Mouse (Mus musculus): ENCODE data around the gene Ccpg1os.

Ccpg1os gene

DNA sequence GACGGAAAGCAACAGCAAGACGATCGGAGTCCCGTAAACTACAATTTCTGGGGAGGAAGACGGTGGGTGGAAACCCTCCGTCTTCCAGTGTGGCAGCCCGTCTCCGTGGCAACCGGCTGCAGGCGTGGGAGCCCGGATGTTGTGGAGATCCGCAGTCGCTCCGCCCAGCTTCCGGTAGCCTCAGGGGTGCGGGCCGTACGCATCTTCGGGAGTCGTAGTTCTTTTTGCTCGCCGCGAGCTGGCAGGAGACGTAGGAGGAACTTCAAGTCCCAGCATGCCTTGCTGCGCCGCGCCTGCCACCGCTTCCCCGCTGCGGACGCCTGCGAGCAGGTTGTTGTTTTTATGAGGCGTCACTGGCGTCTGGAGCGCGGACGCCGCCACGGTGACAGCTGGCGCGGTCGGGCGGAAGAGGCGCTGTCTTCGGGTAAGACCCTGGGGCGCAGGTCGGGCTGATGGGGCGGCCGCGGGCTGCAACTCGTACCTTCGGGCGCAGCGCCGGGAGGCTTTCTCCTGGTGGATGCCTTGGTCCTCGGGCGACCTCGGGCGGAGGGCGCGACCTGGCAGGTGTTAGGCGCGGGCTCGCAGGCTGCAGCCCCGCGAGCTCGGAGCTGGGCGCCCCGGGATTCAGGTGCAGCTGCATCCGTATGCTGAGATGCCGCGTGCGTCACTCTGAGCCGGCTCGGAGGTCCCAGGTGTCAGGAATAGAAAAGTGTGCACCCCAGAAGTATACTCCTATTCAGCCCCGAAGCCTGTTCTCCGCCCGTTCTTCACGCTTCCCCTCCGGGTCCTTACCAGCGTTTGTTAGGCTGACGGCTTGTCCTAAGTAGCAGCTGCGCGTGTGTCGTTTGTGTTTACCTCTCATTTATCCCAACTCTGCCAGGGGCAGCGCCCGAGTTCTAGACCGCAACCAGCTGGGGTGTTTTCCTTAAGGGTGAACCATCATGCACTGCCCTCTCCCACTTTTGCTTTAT, at the start of gene Ccpg1os, which contains the start of gene Ccpg1:
Ccpg1os (minus strand) TSS at position 133 of the 971 bp plus-strand sequence.
Ccpg1 (plus strand) TSS at position 180 of the 971 bp plus-strand sequence.
- DNase-seq (ENCODE audit: low spot score in 2 of 2): peak; percentile 89 to 95

DNA sequence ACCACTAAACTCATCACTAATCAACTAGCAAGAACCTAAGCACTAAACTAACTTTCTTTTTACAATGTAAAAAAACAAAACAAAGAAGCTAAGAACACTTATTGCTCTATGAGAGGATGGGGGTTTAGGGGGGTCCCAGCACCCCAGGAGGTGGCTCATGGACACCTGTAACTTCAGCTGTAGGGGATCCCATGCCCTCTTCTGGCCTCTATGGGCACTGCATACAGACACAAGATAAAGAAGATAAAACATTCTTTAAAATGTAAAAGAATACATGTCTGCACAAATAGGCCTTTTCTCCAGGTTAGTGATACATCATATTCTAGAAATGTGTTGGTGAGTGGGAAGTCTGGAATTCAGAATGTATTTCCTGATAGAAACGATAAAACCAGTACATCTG, 48.2 kb upstream of the Ccpg1os start:
- DNase-seq (ENCODE audit: low spot score in 2 of 2): no peak

DNA sequence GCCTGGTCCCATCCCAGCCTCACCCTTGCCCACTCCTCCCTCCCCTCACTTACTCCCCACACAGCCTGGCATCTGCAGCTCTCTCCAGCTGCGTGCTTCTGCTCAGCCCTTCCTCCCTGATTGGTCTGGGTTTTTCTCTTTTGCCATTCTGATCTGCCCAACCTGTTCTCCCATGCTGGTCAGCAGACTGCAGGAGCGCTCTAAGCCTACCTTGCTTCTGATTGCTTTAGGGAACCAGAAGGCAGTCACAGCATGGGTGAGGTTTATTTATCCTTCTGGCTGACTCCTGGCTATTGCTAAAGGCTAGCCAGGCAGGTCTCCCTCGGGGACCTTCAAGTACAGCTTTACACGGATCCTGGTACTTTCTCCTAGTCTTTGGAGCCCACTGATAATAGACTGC, 46.2 kb upstream of the Ccpg1os start:
- DNase-seq (ENCODE audit: low spot score in 2 of 2): no peak

DNA sequence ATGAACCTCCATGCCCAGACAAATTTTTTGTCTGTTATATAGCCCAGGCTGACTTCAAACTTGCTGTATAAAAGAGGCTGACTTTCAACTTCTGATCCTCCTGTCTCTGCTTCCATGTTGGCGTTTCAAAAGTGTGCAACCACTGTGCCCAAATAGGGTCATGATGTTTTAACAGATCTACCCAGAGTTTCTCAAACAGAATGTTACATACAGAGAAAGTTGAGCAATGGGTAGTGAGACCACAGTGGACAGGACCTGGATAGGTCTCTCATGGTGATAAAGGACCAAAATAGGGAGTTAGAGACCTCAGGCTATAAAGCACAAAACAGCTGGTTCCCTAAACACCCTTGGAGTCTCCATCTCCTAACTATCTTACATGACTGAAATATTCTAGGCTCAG, 45.3 kb upstream of the Ccpg1os start:
- DNase-seq (ENCODE audit: low spot score in 2 of 2): no peak

DNA sequence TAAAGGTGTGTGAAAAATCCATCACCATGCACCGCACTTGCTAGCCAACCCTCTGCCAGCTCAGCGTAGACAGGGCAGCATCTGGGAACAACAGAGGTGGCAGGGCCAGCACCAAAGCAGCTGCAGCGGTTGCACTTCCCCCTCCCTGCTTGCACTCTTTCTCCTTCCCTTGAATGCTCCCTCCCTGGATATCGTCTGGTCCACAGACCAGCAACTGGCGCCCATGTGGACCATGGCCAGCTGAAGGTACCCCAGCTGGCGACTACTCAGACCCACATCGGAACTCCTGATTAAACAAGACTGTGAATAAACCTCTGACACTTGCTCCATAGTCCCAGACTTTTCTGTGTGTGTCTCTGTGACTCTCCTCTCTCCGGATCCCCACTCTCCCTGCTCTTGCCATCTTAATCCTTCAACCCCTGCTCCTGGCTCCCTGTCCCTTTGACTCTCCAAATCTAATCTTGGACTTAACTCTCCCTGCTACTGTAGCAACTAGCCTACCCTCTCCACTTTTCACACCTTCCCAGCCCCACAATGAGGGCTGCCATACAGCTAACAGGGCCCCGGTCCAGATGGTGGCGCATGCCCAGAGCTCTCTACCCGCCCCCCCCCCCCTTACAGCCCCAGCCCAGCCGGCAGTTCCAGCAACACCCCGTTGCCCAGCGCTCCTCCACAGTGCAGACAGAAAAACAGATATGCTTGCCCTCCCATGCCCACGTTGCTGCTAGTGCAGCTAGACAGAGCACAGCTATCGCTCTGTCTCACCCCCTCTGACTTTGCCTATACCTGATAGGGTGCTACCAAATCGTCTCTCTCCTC, 40.8 kb upstream of the Ccpg1os start:
- DNase-seq (ENCODE audit: low spot score in 2 of 2): no peak

DNA sequence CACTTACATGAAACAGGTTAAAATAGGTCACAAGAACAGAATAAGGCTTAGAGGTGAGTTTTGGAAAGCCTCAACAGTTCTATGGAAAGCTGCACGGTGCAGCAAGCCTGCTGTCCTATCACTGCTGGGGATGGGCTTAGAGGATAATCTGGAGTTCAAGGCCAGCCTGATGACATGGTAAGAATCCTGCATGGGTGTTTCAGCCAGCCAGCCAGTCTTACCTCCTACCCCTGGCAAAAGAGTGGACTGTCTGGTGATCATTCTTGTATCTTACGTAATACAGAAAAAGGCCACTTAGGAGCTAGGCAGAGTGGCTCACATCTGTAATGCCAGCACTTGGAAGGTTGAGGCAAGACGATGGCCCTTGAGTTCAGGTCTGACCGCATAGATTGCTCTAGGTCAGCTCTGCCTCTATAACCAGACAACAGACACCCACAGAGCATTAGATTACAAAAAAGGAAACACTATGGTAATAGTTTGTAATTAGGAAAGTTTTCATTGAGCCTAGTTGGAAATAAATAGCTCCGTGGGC, 35.5 kb upstream of the Ccpg1os start:
- no peak for DNase-seq (ENCODE audit: low spot score in 2 of 2)

DNA sequence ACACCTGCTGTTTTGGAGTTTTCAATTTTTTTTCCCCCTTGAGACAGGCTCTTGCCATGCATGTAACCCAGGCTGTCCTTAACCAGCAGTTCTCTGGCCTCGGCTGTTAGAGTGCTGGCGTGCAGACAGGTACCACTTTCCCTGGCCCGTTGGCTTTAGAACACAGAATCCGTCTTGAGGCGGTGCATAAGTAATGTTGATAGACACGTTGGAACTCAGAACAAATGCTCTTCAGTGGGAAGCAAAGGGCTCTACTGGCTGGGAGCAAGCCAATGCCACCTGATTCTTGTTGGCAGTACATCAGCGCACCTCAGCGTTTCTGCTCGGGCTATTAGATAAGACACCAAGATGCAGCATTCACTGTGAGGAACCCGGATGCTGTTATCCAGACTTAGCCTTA, 34.7 kb upstream of the Ccpg1os start:
- no peak for DNase-seq (ENCODE audit: low spot score in 2 of 2)

DNA sequence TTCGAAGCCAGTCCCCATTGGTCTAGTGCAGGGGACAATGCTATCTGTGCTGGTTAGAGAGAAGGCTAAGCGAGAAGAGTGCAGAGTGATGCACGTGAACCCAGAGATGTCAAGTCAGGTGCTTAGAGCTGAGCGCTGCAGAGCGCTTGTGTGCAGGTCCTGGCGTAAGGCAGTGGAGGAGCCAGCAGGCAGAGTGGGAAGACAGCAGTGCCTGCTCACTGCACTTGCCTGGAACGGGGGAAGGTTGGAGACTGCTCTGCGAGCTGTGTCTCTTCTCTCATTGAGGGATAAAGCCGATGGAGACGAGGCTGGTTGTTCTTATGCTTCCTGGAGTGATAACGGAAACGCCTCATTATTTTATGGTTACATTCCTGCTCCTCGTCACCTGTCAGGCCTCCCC, 29.5 kb upstream of the Ccpg1os start:
- no peak for DNase-seq (ENCODE audit: low spot score in 2 of 2)

DNA sequence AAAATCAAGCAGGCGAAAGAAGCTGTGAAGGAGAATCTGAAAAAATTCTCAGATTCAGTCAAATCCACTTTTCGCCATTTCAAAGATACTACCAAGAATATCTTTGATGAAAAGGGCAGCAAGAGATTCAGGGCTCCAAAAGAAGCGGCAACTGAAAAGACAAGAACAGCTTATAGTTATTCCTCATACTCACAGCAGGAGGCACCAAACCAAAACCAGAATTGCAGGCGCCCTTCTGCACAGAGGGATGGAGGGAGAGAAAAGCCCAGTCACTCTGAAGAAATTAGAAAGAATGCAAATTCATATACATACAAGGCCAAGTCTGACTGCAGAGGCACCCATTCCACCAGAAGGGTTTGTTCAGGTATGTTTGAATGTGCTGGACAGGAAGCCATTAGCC, 27.4 kb upstream of the Ccpg1os start:
- DNase-seq (ENCODE audit: low spot score in 2 of 2): no peak

DNA sequence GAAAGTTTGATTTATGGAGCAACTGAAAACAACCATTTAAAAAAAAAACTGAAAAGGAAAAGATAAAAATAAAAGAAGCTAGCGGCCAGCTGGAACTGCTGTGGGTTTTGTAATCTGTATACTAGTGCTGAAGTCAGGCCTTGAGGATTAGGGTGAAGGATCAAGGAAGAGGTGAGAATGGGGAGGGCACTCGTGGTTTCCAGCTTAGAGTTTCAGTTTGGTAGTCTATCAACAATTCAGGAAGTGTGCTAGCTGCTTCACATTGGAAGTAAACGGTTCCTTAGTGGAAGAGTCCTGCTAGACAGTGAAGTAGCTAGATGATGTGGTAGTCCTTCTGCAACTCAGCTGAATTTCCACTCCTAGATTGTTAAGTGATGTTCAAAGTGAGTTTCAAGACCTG, 23.2 kb upstream of the Ccpg1os start:
- no peak for DNase-seq (ENCODE audit: low spot score in 2 of 2)

DNA sequence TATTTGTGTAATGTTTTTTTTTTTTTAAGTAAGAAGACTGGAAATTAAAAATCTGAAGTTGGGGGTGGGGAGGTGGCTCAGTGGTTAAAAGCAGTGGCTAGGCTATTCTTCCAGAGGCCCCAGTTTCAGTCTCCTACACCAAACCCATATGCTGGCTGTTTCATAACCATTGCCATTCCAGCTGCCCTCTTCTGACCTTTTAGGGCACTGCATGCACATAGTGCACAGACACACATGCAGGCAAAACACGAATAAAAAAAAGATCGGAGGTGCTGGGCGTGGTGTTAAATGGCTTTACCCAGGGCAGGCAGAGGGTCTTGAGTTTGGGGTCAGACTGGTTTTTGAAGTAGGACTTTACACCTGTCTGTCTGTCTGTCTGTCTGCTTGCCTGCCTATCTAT, 21.0 kb upstream of the Ccpg1os start:
- DNase-seq (ENCODE audit: low spot score in 2 of 2): no peak

DNA sequence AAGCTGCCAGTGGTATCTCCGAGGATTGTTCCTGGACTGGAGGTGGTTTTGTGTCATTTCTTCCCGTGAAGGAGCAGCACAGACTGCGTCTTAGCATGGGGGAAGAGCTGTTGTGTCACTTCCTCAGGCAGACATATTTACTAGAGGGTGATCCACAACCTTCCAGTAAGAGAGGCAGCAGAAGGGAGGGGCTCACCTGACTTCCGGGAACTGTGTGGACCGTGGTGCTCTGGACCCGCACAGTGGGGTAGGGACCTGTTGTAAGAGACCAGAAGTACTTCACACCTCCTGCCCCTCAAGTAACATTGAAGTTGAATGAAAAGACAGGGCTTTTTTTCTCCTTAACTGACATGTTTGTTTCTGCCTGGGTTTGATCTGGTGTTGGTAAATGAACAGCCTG, 19.9 kb upstream of the Ccpg1os start:
- no peak for DNase-seq (ENCODE audit: low spot score in 2 of 2)

DNA sequence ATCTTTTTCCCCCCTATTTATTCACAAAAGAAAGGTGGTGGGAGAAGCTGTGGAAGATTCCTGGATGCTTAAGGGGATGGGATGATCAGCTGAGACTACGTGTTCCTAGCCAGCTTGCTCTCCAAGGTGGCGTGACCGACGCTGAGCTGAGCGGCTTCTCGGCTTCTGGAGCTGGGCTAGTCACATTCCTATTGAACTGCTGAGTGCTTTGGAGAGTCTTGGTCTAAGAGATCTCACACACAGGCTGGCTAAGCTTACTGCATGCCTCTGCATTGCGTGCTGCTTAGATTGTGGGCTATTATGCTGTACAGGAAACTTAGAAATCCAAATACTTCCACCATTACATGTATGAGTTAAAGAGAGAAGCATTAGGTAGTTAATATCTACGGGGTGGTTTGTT, 18.9 kb upstream of the Ccpg1os start:
- no peak for DNase-seq (ENCODE audit: low spot score in 2 of 2)

DNA sequence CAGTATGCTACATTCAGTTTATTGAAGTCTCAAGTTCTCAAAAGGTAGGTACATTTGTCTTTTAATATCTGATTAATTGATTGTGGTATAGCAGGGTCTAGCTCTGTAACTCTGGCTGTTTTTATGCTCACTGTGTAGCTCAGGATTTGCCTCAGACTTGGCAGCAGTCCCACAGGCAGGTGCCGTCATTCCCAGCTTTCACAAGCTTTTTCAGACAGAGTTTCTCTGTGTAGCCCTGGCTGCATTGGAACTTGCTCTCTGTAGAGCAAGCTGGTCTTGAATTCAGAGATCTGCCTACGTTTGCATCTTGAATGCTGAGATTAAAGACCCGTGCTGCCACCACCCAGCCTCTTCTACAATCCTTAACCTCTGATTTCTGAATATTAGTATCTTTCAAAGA, 17.0 kb upstream of the Ccpg1os start:
- no peak for DNase-seq (ENCODE audit: low spot score in 2 of 2)

DNA sequence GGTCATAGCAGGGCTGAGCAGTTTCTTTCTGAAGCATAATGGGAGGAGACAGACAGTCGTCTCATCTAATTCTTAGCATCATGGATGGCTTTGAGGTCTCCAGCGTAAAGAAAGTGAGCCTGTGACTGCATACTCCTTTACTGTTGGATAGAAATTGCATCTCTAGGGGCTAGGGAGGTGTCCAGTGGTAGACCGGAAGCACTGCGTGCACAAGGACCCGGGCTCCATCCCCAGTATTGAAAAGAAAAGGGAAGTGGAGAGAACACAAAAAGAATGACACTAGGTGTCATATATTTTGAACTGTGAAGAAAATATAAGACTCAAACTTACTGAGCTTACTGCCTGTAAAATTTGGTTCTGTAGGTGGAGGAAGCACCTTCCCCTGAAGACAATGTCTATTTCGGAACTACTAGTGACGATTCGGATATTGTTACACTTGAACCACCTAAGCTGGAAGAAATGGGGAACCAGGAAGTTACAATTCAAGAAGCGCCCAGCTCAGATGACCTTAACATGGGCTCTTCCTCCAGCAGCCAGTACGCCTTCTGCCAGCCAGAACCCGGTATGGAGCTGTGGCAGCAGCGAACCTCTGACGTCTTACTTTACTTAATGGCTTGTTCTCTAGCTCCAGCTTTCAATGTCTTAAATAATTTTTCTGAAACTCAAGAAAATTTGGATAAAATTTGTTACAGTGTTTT, 16.3 kb upstream of the Ccpg1os start:
- DNase-seq (ENCODE audit: low spot score in 2 of 2): no peak

DNA sequence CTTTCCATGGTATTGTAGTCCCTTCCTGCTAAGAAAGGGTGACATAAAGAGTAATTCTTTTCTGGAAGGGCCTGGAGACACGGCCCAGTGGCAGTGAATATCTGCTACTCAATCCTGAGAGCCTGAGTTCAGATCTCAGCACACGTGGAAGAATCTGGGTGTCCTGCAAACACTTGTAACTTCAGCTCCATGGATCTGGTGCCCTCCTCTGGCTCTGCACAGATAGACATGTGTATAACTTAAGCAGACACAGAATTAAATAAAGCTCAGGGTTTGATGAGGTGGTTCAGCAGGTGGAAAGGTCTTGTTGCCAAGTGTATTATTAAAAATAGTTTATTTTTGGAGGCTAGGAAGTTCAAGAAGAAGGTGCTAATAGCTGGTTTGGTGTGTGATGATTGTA, 15.3 kb upstream of the Ccpg1os start:
- no peak for DNase-seq (ENCODE audit: low spot score in 2 of 2)

DNA sequence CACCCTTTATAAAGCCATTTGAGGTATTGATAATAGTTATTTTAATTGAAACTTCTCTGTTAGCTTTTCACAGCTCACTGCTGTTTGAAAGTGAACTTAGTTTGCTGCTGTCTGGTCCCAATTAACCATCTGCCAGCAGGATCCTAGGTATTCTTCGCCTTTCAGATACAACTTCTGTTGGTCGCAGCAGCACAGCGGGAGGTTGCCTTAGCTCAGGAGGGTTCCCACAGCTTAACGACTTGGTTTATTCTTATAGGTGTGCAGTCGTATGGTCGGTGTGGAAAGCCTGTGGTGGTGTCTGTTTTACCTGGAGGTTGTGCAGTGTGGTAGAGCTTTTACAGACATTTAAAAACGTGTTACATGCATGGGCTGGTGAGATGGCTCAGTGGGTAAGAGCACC, 11.6 kb upstream of the Ccpg1os start:
- DNase-seq (ENCODE audit: low spot score in 2 of 2): no peak

DNA sequence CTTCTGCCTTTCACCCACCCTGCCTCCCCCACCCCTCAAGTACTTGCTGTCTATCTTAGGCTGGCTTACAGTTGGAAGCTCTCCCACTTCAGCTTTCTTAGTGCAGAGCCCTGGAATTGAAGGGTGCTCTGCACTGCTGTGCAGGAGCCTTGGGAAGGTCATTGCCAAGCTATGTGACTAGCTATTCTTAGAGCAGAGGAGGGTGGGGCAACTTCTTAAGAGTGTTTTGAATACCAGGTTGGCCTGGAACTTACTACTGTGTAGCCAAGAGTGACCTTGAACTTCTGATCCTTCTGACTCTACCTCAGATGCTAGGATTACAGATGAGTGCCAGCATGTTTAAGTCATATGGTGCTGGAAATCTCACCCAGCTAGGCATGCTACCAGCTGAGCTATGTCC, 11.0 kb upstream of the Ccpg1os start:
- DNase-seq (ENCODE audit: low spot score in 2 of 2): no peak

DNA sequence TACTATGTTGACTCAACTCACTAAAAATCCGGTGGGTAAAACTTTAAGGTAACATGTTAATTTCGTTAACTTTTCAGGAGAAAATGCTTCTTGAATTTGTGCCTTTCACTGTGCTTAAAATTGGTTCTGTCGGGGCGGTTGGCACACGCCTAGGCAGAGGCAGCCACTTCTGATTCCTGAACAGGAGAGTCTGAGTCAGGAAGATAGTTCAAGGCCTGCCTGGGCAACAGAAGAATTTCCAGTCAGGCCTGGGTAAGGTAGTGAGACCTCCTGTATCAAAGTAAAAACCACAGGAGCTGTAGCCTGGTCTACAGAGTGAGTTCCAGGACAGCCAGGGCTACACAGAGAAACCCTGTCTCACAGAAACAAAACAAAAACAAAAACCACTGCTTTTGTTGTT, 7.4 kb upstream of the Ccpg1os start:
- DNase-seq (ENCODE audit: low spot score in 2 of 2): no peak

DNA sequence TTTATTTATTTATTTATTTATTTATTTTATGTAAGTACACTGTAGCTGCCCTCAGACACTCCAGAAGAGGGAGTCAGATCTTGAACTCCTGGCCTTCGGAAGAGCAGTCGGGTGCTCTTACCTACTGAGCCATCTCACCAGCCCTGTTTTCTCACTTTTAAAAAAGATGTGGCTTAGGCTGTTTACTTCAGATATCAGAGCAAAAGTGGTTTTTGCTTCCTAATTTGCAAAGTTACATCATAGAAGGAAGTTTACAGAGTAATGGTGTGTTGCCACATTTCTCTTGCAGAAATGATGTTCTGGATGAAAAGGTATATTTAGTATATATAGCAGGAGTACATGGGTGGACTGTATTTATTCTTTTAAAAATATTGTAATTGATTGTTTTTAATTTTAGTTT, 6.2 kb upstream of the Ccpg1os start:
- no peak for DNase-seq (ENCODE audit: low spot score in 2 of 2)

DNA sequence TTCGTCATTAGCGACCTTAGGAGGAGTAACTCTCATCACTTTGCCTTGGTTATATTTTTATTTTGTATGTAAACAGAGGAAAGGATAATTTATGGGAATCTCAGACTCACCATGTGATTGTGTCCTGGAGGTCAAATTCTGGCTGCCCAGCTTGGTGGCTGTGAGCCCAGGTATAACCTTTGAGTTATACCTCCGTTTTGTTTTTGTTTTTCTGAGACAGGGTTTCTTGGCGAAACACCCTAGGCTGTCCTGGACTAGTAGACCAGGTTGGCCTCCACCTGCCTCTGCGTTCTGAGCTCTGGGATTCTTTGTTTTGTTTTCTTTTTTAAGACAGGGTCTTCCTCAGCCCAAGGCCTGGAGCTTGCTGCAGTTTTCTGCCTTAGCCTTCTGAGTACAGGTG, 3.5 kb upstream of the Ccpg1os start:
- DNase-seq (ENCODE audit: low spot score in 2 of 2): no peak

DNA sequence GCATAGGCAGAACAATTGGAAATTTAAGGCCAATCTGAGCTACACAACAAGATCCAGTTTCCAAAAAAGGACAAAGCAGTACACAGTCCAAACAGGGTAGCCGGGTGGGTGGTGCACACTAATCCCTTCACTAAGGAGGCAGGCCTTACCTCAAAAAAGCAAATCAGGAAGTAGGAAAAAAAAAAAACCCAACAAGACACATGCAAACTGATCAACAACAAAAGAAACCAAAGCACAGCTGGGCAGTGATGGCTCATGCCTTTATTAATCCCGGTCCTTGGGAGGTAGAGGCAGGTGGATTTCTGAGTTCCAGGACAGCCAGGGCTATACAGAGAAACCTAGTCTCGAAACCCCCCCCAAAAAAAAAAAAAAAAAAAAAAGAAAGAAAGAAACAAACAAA, 2.5 kb upstream of the Ccpg1os start:
- no peak for DNase-seq (ENCODE audit: low spot score in 2 of 2)

Measured in frontal cortex, postnatal 25 days (tissue).